Mouse (Mus musculus) embryonic facial prominence, embryonic 11.5 days (tissue): Measurements from ENCODE around the gene Fmnl2. TPM values are rescaled to one million over a fixed set of nuclear protein-coding genes. Genes with fewer than 3 reads are reported as not detected.

ENCODE experiments used
- ATAC-seq: fragments of 200-750 bp; cut with Nextera tagmentation; replicated peaks from 2 replicates; pipeline ENCODE4 v1.8.0; 2017; ENCODE audit warnings: low read depth; ENCODE audit not compliant: insufficient number of reproducible peaks, low FRiP score, low TSS enrichment
- DNase-seq: peaks from one replicate; pipeline ENCODE4 v3.0.0-alpha.2; 2015; ENCODE audit warnings: low spot score
- H3K27ac ChIP-seq: fragments of 300-500 bp; sonication (generic); replicated peaks from 2 replicates; pipeline ENCODE4 v1.5.1; 2014; ENCODE audit warnings: mild to moderate bottlenecking, low read depth, low read length, control low read depth
- H3K27me3 ChIP-seq: fragments of 300-500 bp; sonication (generic); 2 replicates; pipeline ENCODE4 v1.6.1; 2014; ENCODE audit warnings: mild to moderate bottlenecking, low read length, moderate library complexity, mixed read lengths; ENCODE audit not compliant: control insufficient read depth, insufficient read depth
- H3K36me3 ChIP-seq: fragments of 300-500 bp; sonication (generic); replicated peaks from 2 replicates; pipeline ENCODE4 v1.6.1; 2014; ENCODE audit warnings: low read depth, mild to moderate bottlenecking, low read length, moderate library complexity, mixed read lengths; ENCODE audit not compliant: control insufficient read depth, insufficient read depth
- H3K4me1 ChIP-seq: fragments of 300-500 bp; sonication (generic); 2 replicates; pipeline ENCODE4 v1.6.1; 2014; ENCODE audit warnings: low read length, mixed read lengths; ENCODE audit not compliant: control insufficient read depth, insufficient read depth
- H3K4me2 ChIP-seq: fragments of 300-500 bp; sonication (generic); 2 replicates; pipeline ENCODE4 v1.6.1; 2014; ENCODE audit warnings: low read depth, mild to moderate bottlenecking, control low read depth, low read length, moderate library complexity
- H3K4me3 ChIP-seq: fragments of 300-500 bp; sonication (generic); 2 replicates; pipeline ENCODE4 v1.5.1; 2014; ENCODE audit warnings: low read depth, low read length, control low read depth
- H3K9ac ChIP-seq: fragments of 300-500 bp; sonication (generic); replicated peaks from 2 replicates; pipeline ENCODE4 v1.6.1; 2014; ENCODE audit warnings: mild to moderate bottlenecking, control low read depth, low read length
- H3K9me3 ChIP-seq: fragments of 300-500 bp; sonication (generic); replicated peaks from 2 replicates; pipeline ENCODE4 v1.6.1; 2016; ENCODE audit warnings: mild to moderate bottlenecking, low read length, inconsistent platforms, mixed read lengths; ENCODE audit not compliant: control insufficient read depth
- WGBS: fragments of 180-500 bp; shearing (Covaris S2); extraction: QIAGEN DNeasy Blood & Tissue Kit; methylation state at CpG from one replicate; pipeline ENCODE4 v1.1.7; 2014; 5-methylcytosine and 5-hydroxymethylcytosine counted together
- polyA plus RNA-seq: library from polyadenylated mRNA; unstranded; fragments of >200 nt; fragmentation: Nextera tagmentation; extraction: Ambion mirVana; gene quantifications from 2 replicates; pipeline ENCODE4 v1.2.1, GENCODE M21; 2014

The Fmnl2 gene
- polyA plus RNA-seq, 1 experiment from 2014 or later: 10.8 TPM

DNA sequence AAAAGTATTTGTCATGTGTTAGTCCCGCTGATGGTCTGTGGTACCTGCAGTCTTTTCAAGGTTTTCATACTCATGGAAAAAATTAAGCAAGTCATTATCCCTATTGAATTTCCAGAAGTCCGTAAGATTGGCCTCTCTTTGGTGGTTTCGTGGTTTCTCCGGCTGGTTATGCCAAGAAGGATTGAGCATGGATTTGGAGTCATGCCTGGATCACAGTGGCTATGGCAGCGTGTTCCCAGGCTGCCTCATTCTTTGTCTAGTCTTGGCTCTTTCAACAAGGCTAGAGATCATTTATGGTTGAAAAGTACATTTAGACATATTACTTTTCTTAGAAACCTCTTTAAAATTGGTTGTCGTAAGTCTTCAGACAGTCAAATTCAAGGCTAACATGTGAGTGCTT is 192.7 kb downstream of the Fmnl2 start:
- no peaks in the 10 kb centered on the region for H3K27me3 ChIP-seq
- 85% methylated on average over 6 of the region's 6 CpGs for WGBS
- no peak overlapping the region for H3K27ac ChIP-seq
- no peaks in the 10 kb centered on the region for H3K36me3 ChIP-seq
- DNase-seq (no peak), ATAC-seq (no peak)
- H3K4me3 ChIP-seq: no peak overlapping the region
- no peak overlapping the region for H3K4me2 ChIP-seq
- no peak overlapping the region for H3K9ac ChIP-seq
- H3K4me1 ChIP-seq: no peaks in the 10 kb centered on the region
- no peaks in the 10 kb centered on the region for H3K9me3 ChIP-seq

DNA sequence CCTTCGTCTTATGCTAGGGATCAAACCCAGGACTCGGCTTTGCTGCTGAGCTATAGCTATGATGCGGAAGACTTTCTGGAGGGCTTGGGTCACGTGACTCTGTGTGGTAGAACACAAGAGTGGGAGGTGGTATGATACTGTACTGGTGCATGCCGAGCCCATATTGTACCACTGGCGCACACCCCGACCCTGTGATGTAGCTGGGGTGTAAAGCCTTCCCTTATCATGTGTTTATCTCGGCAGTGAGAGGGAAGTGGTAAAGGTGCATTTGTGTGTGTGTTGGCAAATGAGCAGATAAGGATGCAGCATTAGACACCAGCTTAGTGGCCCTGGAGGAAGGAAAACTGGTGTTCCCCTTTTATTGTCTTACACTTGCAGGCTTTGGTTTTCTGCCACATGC is 193.8 kb downstream of the Fmnl2 start:
- no peaks in the 10 kb centered on the region for H3K27me3 ChIP-seq
- H3K4me2 ChIP-seq: no peak overlapping the region
- no peaks in the 10 kb centered on the region for H3K36me3 ChIP-seq
- no peak for DNase-seq
- no peaks in the 10 kb centered on the region for H3K4me1 ChIP-seq
- no peak for ATAC-seq
- H3K9me3 ChIP-seq: no peaks in the 10 kb centered on the region
- no peak overlapping the region for H3K4me3 ChIP-seq
- 91% methylated on average over 8 of the region's 8 CpGs for WGBS
- no peak overlapping the region for H3K27ac ChIP-seq
- no peak overlapping the region for H3K9ac ChIP-seq

DNA sequence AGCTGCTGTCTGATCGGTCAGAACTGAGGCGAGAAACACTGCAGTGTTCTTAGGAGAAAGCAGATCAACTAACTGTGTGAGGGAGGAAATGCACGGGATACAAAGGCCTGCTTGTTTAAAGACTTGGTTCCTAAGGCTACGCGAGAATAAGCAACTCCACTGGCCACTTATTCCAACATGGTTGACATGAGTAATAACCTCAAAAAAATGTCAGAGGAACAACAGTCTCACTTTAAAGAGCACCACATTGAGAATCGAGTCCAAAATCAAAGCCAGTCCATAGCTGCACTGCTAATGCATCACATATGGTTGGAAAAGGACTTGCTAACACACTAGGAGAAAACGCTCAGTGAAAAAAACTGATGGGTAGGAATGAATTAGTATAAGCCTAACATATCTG is 196.1 kb downstream of the Fmnl2 start:
- Histone ChIP-seq H3K9me3 (no peaks in the 10 kb centered on the region), H3K27me3 (no peaks in the 10 kb centered on the region), H3K36me3 (no peaks in the 10 kb centered on the region), H3K9ac (no peak overlapping the region), H3K4me2 (no peak overlapping the region), H3K4me3 (no peak overlapping the region), H3K27ac (peak overlapping the region; percentile 68), H3K4me1 (no peaks in the 10 kb centered on the region)
- peak; percentile 85 for DNase-seq
- WGBS: 30% methylated on average over 7 of the region's 7 CpGs
- ATAC-seq: peak; percentile 74; the same call in 1 of the 2 replicates

DNA sequence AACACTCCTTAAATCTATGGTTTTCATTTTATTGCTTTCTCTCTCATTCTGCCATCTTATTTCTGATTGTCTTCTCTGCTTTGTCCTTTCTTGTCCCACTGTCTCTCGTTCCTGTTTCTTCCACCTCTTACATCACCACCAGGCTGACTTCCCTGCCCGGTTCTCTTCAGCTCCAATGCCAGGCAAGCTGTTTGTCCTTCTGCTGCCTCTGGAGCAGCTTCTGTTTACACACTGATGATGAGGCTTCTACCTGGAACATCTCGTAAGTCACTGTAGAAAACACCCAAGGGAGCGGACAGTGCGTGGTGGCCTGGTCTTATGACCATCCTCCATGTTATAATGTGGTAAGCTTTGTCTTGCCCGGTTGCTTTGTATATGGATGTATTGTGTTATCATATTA is 198.9 kb downstream of the Fmnl2 start:
- Histone ChIP-seq H3K4me2 (no peak overlapping the region), H3K4me3 (no peak overlapping the region), H3K9me3 (no peaks in the 10 kb centered on the region), H3K9ac (no peak overlapping the region), H3K27me3 (no peaks in the 10 kb centered on the region), H3K36me3 (no peaks in the 10 kb centered on the region), H3K27ac (no peak overlapping the region), H3K4me1 (no peaks in the 10 kb centered on the region)
- DNase-seq: no peak
- WGBS: 93% methylated on average over 6 of the region's 6 CpGs
- ATAC-seq: no peak

DNA sequence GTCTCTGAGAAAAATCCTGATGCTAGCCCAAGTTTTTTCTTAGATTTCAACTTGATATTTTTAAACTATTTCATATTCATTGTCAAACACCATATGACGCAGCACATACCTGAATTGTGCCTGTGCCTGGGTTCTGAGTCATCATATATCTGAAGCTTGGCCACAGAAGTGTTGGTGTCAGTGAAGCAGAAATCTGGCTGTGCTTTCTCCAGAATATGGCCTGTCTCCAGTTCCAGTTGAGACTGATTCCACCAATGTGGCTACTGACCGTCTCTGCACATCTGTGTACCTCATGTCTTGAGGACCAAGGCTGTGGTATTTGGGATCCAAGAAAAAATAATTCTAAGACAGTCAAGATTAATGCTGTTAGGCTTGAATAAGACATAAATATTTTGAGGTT is 199.6 kb downstream of the Fmnl2 start:
- Histone ChIP-seq H3K4me3 (no peak overlapping the region), H3K27me3 (no peaks in the 10 kb centered on the region), H3K9ac (no peak overlapping the region), H3K27ac (no peak overlapping the region), H3K9me3 (no peaks in the 10 kb centered on the region), H3K36me3 (no peaks in the 10 kb centered on the region), H3K4me1 (no peaks in the 10 kb centered on the region), H3K4me2 (no peak overlapping the region)
- WGBS: 83% methylated on average over 2 of the region's 2 CpGs
- DNase-seq: no peak
- ATAC-seq: no peak

DNA sequence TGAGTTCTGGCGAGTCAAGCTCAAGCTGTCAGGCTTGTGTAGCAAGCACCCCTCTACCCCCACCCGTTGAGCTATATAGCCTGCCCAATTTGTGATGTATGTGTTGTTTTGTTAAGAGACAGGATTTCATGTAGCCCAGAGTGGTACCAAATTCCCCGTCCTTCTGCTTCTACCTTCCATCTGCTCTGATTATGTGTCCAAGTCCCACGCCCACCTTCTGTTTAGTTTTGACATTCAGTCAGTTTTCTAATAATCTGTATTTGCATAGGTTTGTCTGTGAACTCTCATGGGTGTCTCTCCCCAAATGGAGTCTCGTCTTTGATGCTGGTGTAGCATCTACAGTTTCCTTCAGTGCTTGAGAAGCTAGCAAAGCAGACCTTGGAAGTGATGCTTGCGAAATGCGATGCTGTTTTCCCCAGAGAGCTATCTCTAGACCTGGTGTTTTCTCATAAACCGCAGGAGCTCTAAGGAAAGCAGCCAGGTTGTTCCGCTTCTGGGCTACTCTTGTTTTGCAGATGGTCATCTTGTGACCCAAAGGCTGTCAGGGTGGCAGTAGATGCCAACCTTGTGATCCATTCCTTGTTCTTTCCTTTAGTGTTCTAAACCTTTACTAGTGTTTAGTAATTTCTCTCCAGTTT is 203.8 kb downstream of the Fmnl2 start:
- 87% methylated on average over 9 of the region's 9 CpGs for WGBS
- Histone ChIP-seq H3K4me2 (no peak overlapping the region), H3K9ac (no peak overlapping the region), H3K36me3 (no peaks in the 10 kb centered on the region), H3K4me3 (no peak overlapping the region), H3K4me1 (no peaks in the 10 kb centered on the region), H3K9me3 (no peaks in the 10 kb centered on the region), H3K27ac (no peak overlapping the region), H3K27me3 (no peaks in the 10 kb centered on the region)
- DNase-seq: no peak
- no peak for ATAC-seq

DNA sequence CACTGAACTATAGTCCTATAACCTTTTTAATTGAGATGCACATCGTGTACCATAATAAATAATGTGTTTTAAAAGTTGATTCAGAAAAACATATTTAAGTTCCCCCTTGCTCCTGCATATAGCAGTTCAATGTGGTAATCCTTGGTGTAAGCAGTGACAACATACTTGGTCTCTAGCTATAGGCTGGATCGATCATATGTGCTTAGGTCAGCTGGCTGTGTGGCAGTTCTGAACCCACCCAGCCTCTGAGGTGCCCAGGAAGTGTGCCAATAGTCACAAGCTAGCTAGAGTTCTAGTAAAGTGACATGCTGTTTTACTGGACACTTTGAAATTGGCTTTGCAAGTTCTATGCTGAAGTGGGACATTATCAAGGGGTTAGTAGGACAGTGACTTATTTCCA is 209.3 kb downstream of the Fmnl2 start:
- H3K36me3 ChIP-seq: no peaks in the 10 kb centered on the region
- ATAC-seq: no peak
- WGBS: 91% methylated on average over 2 of the region's 2 CpGs

DNA sequence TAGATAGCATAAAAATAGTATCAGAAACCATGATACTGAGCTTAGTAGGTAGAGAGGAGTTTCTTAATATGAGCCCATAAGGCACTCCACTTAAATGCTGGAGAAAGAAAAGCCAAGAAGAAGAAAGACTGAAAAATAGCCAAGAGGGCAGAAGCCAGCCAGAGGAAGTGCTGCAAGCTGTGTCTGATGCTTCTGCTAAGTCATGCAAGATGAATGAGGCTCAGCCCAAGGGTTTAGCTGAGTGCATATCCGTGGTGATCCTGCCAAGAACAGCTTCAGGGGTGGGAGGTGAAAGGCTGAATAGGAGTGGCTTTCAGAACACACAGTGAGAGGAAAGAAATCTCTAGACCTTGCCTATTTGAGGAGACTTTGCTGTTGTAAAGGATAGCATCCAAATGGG is 212.9 kb downstream of the Fmnl2 start:
- ATAC-seq (no peak), DNase-seq (no peak)
- no peaks in the 10 kb centered on the region for H3K36me3 ChIP-seq
- H3K4me3 ChIP-seq: no peak overlapping the region
- H3K9me3 ChIP-seq: no peaks in the 10 kb centered on the region
- no peaks in the 10 kb centered on the region for H3K4me1 ChIP-seq
- no peak overlapping the region for H3K4me2 ChIP-seq
- WGBS: 17% methylated on average over 1 of the region's 1 CpGs
- no peaks in the 10 kb centered on the region for H3K27me3 ChIP-seq
- no peak overlapping the region for H3K9ac ChIP-seq
- H3K27ac ChIP-seq: no peak overlapping the region

More for the DNA sequence above, 209.3 kb downstream of the Fmnl2 start:
- H3K4me1 ChIP-seq: no peaks in the 10 kb centered on the region
- H3K4me2 ChIP-seq: no peak overlapping the region
- no peak overlapping the region for H3K4me3 ChIP-seq
- H3K9me3 ChIP-seq: no peaks in the 10 kb centered on the region
- H3K27ac ChIP-seq: no peak overlapping the region
- no peak for DNase-seq
- H3K9ac ChIP-seq: no peak overlapping the region
- H3K27me3 ChIP-seq: no peaks in the 10 kb centered on the region
